Mouse (Mus musculus) intestine, postnatal 0 days (tissue): ENCODE results near the gene Irf7. TPM values are rescaled to one million over a fixed set of nuclear protein-coding genes. Genes with fewer than 3 reads are reported as not detected.

Experiments used
- ATAC-seq: fragments of 200-750 bp; cut with Nextera tagmentation; 2 replicates; pipeline ENCODE4 v1.8.0; 2017; ENCODE audit warnings: mild to moderate bottlenecking, moderate TSS enrichment, moderate library complexity
- H3K27ac ChIP-seq: fragments of 300-500 bp; sonication (generic); 2 replicates; pipeline ENCODE4 v1.5.1; 2014; ENCODE audit warnings: mild to moderate bottlenecking, low read depth, low read length, moderate library complexity
- H3K27me3 ChIP-seq: fragments of 300-500 bp; sonication (generic); replicated peaks from 2 replicates; pipeline ENCODE4 v1.6.1; 2014; ENCODE audit warnings: low read length, mixed read lengths; ENCODE audit not compliant: control insufficient read depth, insufficient read depth
- H3K36me3 ChIP-seq: fragments of 300-500 bp; sonication (generic); 2 replicates; pipeline ENCODE4 v1.6.1; 2014; ENCODE audit warnings: mild to moderate bottlenecking, moderate library complexity; ENCODE audit not compliant: control insufficient read depth, insufficient read depth
- H3K4me1 ChIP-seq: fragments of 300-500 bp; sonication (generic); replicated peaks from 2 replicates; pipeline ENCODE4 v1.6.1; 2014; ENCODE audit warnings: antibody characterized with exemption, low read length, mixed read lengths; ENCODE audit not compliant: control insufficient read depth, insufficient read depth
- H3K4me2 ChIP-seq: fragments of 300-500 bp; sonication (generic); replicated peaks from 2 replicates; pipeline ENCODE4 v1.6.1; 2014; ENCODE audit warnings: low read depth, mild to moderate bottlenecking, moderate library complexity
- H3K4me3 ChIP-seq: fragments of 300-500 bp; sonication (generic); 2 replicates; pipeline ENCODE4 v1.5.1; 2014; ENCODE audit warnings: low read depth, low read length
- H3K9ac ChIP-seq: fragments of 300-500 bp; sonication (generic); 2 replicates; pipeline ENCODE4 v1.6.1; 2014; ENCODE audit warnings: mild to moderate bottlenecking, low read depth, low read length
- H3K9me3 ChIP-seq: fragments of 300-500 bp; sonication (generic); 2 replicates; pipeline ENCODE4 v1.6.1; 2016; ENCODE audit warnings: mixed run types; ENCODE audit not compliant: control insufficient read depth
- CTCF ChIP-seq: sonication (generic); IDR thresholded peaks from 2 replicates; pipeline ENCODE4 v1.5.1; 2016; ENCODE audit warnings: low read depth, mild to moderate bottlenecking, control low read depth, antibody characterized with exemption, moderate library complexity
- WGBS: fragments of 180-500 bp; shearing (Covaris S2); extraction: QIAGEN DNeasy Blood & Tissue Kit; methylation state at CpG from one replicate; pipeline ENCODE4 v1.1.7; 2014; 5-methylcytosine and 5-hydroxymethylcytosine counted together
- polyA plus RNA-seq: library from polyadenylated mRNA; unstranded; fragments of >200 nt; fragmentation: Nextera tagmentation; extraction: Ambion mirVana; gene quantifications from 2 replicates; pipeline ENCODE4 v1.2.1, GENCODE M21; 2015

The Irf7 gene
- polyA plus RNA-seq, 1 experiment from 2014 or later, result 124 TPM

GRCm38 (mm10) chr7:141218557-141219133 lies 47.6 kb downstream of the Irf7 start:
- Histone ChIP-seq H3K9ac (no peak overlapping the region), H3K27ac (no peak overlapping the region), H3K4me3 (no peak overlapping the region), H3K4me2 (peak overlapping the region; percentile 95), H3K9me3 (no peaks in the 10 kb centered on the region), H3K36me3 (peaks cover 12% of the 10 kb centered on the region; the same call in 1 of the 2 replicates), H3K27me3 (no peaks in the 10 kb centered on the region), H3K4me1 (peaks cover 25% of the 10 kb centered on the region)
- ATAC-seq, result no peak
- TF ChIP-seq CTCF, result no peak
- WGBS, result 63% methylated on average over 5 of the region's 5 CpGs

- Histone ChIP-seq H3K27ac (no peak overlapping the region), H3K4me2 (peak overlapping the region; percentile 95), H3K9ac (no peak overlapping the region), H3K4me1 (peaks cover 26% of the 10 kb centered on the region), H3K36me3 (peaks cover 12% of the 10 kb centered on the region; the same call in 1 of the 2 replicates), H3K27me3 (no peaks in the 10 kb centered on the region), H3K9me3 (no peaks in the 10 kb centered on the region), H3K4me3 (no peak overlapping the region)
- 47% methylated on average over 3 of the region's 3 CpGs for WGBS
- TF ChIP-seq CTCF, result no peak
- ATAC-seq, result no peak
Measured at GRCm38 (mm10) chr7:141218141-141218540, 48.1 kb downstream of the Irf7 start.

- peak overlapping the region; percentile 98; the same call in 1 of the 2 replicates for H3K27ac ChIP-seq
- peak overlapping the region; percentile 62 for H3K4me3 ChIP-seq
- peaks cover 12% of the 10 kb centered on the region; the same call in 1 of the 2 replicates for H3K36me3 ChIP-seq
- TF ChIP-seq CTCF, result no peak
- H3K27me3 ChIP-seq, result no peaks in the 10 kb centered on the region
- peak overlapping the region; percentile 95 for H3K4me2 ChIP-seq
- no peaks in the 10 kb centered on the region for H3K9me3 ChIP-seq
- peaks cover 29% of the 10 kb centered on the region for H3K4me1 ChIP-seq
- ATAC-seq, result no peak
- WGBS, result 76% methylated on average over 17 of the region's 17 CpGs
- no peak overlapping the region for H3K9ac ChIP-seq
Measured at GRCm38 (mm10) chr7:141217343-141218013, 48.8 kb downstream of the Irf7 start.

GRCm38 (mm10) chr7:141216894-141217293 lies 49.4 kb downstream of the Irf7 start:
- Histone ChIP-seq H3K27me3 (no peaks in the 10 kb centered on the region), H3K36me3 (peaks cover 12% of the 10 kb centered on the region; the same call in 1 of the 2 replicates), H3K9me3 (no peaks in the 10 kb centered on the region), H3K4me1 (peaks cover 31% of the 10 kb centered on the region), H3K4me3 (peak overlapping the region; percentile 62), H3K4me2 (peak overlapping the region; percentile 95), H3K9ac (no peak overlapping the region), H3K27ac (peak overlapping the region; percentile 98)
- no peak for ATAC-seq
- no peak for TF ChIP-seq CTCF
- WGBS, result 58% methylated on average over 11 of the region's 11 CpGs

- Histone ChIP-seq H3K36me3 (peaks cover 12% of the 10 kb centered on the region; the same call in 1 of the 2 replicates), H3K9me3 (no peaks in the 10 kb centered on the region), H3K4me2 (peak overlapping the region; percentile 95), H3K4me1 (peaks cover 27% of the 10 kb centered on the region), H3K27me3 (no peaks in the 10 kb centered on the region), H3K9ac (peak overlapping the region; percentile 75), H3K27ac (peak overlapping the region; percentile 98), H3K4me3 (peak overlapping the region; percentile 62)
- WGBS, result under 1% methylated on average over 42 of the region's 42 CpGs
- ATAC-seq, result peak; percentile 79
- TF ChIP-seq CTCF, result no peak
Measured at GRCm38 (mm10) chr7:141215880-141216733, 50.2 kb downstream of the Irf7 start.
